Mouse (Mus musculus) kidney, adult 2 months (tissue): Measurements from ENCODE around the gene Edn3.

Source experiments
- CTCF ChIP-seq: fragments of 200-500 bp; conservative IDR thresholded peaks from 2 replicates; pipeline ENCODE4 v1.5.1; 2011; ENCODE audit warnings: low read depth, mild to moderate bottlenecking, control low read depth, low read length, moderate library complexity, mixed read lengths; ENCODE audit not compliant: insufficient read depth, insufficient read length
- POLR2A ChIP-seq: fragments of 200-500 bp; IDR thresholded peaks from one replicate; pipeline ENCODE4 v1.6.1; 2011; ENCODE audit warnings: low read depth, low read length, control low read depth

DNA sequence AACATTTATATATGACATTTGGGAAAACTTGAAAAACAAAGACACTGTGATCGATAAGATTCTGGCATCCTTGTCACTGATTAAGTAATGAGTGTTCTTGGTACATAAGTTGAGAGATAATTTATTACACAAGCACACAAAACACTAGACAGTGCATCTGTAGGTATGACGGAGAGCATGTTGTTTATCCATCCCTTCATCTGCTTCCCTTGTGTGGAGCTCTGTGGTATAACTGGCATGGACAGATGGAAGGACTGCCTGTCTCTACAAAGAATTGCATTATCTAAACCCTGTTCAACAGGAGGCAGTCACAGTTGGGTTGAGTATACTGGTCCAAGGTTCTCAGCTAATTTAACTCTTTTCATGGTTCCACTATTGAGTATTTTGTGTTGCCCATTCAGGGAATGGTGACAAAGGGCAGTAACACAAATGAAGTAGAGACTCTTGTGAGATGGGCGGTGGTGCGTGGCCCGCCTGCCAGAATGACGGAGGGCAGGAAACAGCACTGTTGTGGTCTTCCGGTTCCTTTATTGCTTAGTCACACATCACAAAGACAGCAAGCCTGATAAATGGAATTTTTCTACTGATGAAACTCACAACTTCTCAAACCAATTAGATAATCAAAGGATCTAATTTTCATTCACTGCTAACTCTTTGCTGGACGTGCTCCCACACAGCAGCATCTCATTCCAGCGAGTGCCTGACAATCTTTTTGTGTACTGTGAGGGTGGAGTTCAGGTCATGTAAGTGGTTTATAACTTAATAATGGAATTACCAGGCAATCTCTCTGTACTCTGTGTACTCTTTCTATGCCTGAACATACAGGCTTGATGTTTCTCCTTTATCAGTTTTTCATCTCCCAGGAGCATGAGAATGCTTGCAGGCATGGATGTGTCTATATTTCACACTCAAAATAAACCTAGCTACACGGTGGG lies 14.0 kb downstream of the Edn3 start:
- TF ChIP-seq CTCF (no peak), POLR2A (no peak)
